Mouse (Mus musculus): ENCODE measurements around the gene Olfr839-ps1. TPM values are rescaled to one million over a fixed set of nuclear protein-coding genes. Genes with fewer than 3 reads are reported as not detected.

Gene Olfr839-ps1
- total RNA-seq (2015) = not detected in 2 replicates
- total RNA-seq (2017) = not detected in 2 replicates

DNA sequence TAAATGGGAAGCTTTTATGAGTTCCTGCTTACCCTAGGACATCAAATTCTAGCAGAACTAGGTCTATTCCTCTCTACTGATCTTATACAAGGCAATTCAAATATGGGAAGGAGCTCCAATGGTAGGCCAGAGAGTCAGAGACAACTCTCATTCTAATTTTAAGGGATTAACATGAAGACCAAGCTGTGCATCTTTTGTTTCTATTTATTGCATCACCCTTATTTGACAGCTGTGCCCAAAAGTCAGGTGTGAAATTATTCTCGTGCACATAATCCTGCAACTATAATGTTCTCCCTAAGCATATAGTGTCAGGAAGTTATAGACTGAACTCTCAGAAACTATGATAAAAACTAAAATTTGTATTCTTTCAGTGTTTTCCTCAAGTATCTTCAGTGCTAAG is at the start of gene Olfr839-ps1:
Gene Olfr839-ps1, minus strand, starts transcription at position 101 of the 400 bp plus-strand sequence.
- ATAC-seq (replicated peaks; ENCODE audit: poor library complexity) = no peak

DNA sequence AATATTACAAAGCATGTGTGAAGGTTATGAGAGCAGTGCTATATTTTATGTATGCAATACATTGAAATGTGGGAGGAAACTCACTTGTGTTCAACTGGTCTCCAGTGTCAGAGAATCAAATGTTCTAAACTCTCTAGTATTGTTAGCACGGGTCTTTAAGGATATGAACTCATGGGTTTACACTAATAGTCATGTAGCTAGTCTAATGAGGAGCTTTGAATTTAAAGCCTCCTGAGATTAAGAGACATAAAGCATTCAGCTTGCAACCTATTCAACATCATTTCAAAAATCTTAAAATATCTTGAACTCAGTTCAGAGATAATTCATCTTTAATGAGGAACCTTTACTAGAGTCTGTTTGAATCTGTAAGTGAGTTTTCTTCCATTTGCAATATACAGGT is 41.1 kb downstream of the Olfr839-ps1 start, which contains the start of gene Olfr837:
Gene Olfr837, plus strand, starts transcription at position 301 of the 400 bp plus-strand sequence.
- no peak for ATAC-seq (replicated peaks; ENCODE audit: poor library complexity)

DNA sequence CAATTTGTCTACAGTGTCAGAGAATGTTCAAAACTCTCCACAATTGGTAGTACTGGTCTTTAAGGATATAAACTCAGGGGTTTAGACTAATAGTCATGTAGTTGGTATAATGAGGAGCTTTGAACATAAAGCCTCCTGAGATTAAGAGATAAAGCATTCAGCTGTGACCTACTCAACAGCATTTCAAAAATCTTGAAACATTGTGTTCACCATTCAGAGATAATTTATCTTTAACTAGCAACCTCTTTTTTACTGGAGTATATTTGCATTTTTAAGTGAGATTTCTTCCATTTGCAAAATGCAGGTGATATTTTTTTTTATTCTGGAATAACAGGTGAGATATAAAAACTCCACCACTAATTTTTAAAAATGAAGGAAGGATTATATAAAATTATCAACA is 57.0 kb downstream of the Olfr839-ps1 start, which contains the start of gene Olfr836:
Gene Olfr836, plus strand, starts transcription at position 301 of the 400 bp plus-strand sequence.
- no peak for ATAC-seq (replicated peaks; ENCODE audit: poor library complexity)

Other genes starting within 250 kb of the Olfr839-ps1 start
- gene Olfr832, start 240.2 kb downstream of the Olfr839-ps1 start, total RNA-seq (2015) = not detected in 2 replicates
- gene Olfr832, start 240.2 kb downstream of the Olfr839-ps1 start, total RNA-seq (2017) = not detected in 2 replicates
- not detected in 2 replicates for gene Olfr834, start 189.3 kb downstream of the Olfr839-ps1 start, total RNA-seq (2015)
- gene Olfr834, start 189.3 kb downstream of the Olfr839-ps1 start, total RNA-seq (2017) = not detected in 2 replicates
- not detected in 2 replicates for gene Olfr835, start 144.6 kb downstream of the Olfr839-ps1 start, total RNA-seq (2015)
- gene Olfr835, start 144.6 kb downstream of the Olfr839-ps1 start, total RNA-seq (2017) = not detected in 2 replicates
- not detected in 2 replicates for gene Olfr836, start 56.9 kb downstream of the Olfr839-ps1 start, total RNA-seq (2015)
- not detected in 2 replicates for gene Olfr836, start 56.9 kb downstream of the Olfr839-ps1 start, total RNA-seq (2017)
- gene Olfr837, start 41.0 kb downstream of the Olfr839-ps1 start, total RNA-seq (2015) = not detected in 2 replicates
- not detected in 2 replicates for gene Olfr837, start 41.0 kb downstream of the Olfr839-ps1 start, total RNA-seq (2017)
- gene Olfr843, start 74.7 kb upstream of the Olfr839-ps1 start, total RNA-seq (2015) = not detected in 2 replicates
- not detected in 2 replicates for gene Olfr843, start 74.7 kb upstream of the Olfr839-ps1 start, total RNA-seq (2017)
- not detected in 2 replicates for gene Olfr844, start 139.0 kb upstream of the Olfr839-ps1 start, total RNA-seq (2015)
- gene Olfr844, start 139.0 kb upstream of the Olfr839-ps1 start, total RNA-seq (2017) = not detected in 2 replicates
- gene Olfr845, start 159.1 kb upstream of the Olfr839-ps1 start, total RNA-seq (2015) = not detected in 2 replicates
- not detected in 2 replicates for gene Olfr845, start 159.1 kb upstream of the Olfr839-ps1 start, total RNA-seq (2017)
- gene Olfr846, start 186.7 kb upstream of the Olfr839-ps1 start, total RNA-seq (2015) = not detected in 2 replicates
- not detected in 2 replicates for gene Olfr846, start 186.7 kb upstream of the Olfr839-ps1 start, total RNA-seq (2017)
- gene Olfr847, start 201.4 kb upstream of the Olfr839-ps1 start, total RNA-seq (2015) = not detected in 2 replicates
- not detected in 2 replicates for gene Olfr847, start 201.4 kb upstream of the Olfr839-ps1 start, total RNA-seq (2017)